In genomic region chr2:129197843-129198435, GRCm38 (mm10) we compare ENCODE assay signal across 8 mouse cellular contexts. TPM values are rescaled to one million over a fixed set of nuclear protein-coding genes. Genes with fewer than 3 reads are reported as not detected.
DNase-seq lines count a peak whose midpoint lies in the region; ATAC-seq and TF ChIP-seq lines count a peak whose summit lies in the region.

No protein-coding gene starts in this region.

- peaks cover 30% of the 10 kb centered on the region for H3K36me3 ChIP-seq in embryonic facial prominence, embryonic 10.5 days (replicated peaks)
- peaks cover 27% of the 10 kb centered on the region for H3K36me3 ChIP-seq in intestine, embryonic 14.5 days (ENCODE audit: control insufficient read depth, insufficient read depth, low read length)
- peaks cover 32% of the 10 kb centered on the region for H3K36me3 ChIP-seq in myocyte (ENCODE audit: control insufficient read depth, insufficient read depth)

- peak overlapping the region; percentile 97 for H3K27ac ChIP-seq in embryonic facial prominence, embryonic 10.5 days (replicated peaks)
- H3K27ac ChIP-seq in intestine, embryonic 14.5 days (ENCODE audit: low read depth), result peak overlapping the region; percentile 78

- H3K4me3 ChIP-seq in embryonic facial prominence, embryonic 10.5 days, result peak overlapping the region; percentile 87
- peak overlapping the region; percentile 67 for H3K4me3 ChIP-seq in intestine, embryonic 14.5 days (ENCODE audit: low read depth, low read length)
- peak overlapping the region; percentile 78 for H3K4me3 ChIP-seq in myocyte

- H3ac ChIP-seq in myocyte (ENCODE audit: control insufficient read depth, insufficient read length), result peak overlapping the region; percentile 62

- H3K9me3 ChIP-seq in embryonic facial prominence, embryonic 10.5 days, result no peaks in the 10 kb centered on the region
- no peaks in the 10 kb centered on the region for H3K9me3 ChIP-seq in intestine, embryonic 14.5 days (ENCODE audit: control insufficient read depth, low read length)

- H3K4me1 ChIP-seq in embryonic facial prominence, embryonic 10.5 days, result peaks cover 30% of the 10 kb centered on the region
- H3K4me1 ChIP-seq in intestine, embryonic 14.5 days (replicated peaks; ENCODE audit: control insufficient read depth, insufficient read depth, low read length), result peaks cover 17% of the 10 kb centered on the region

- peak; percentile 52 for DNase-seq in embryo, embryonic 10 days (ENCODE audit: low spot score)
- DNase-seq in embryo, embryonic 9.5 days (ENCODE audit: extremely low spot score), result no peak
- peak; percentile 72 for DNase-seq in 3T3-L1 (ENCODE audit: low read depth, low spot score)
- no peak for DNase-seq in embryonic facial prominence, embryonic 10.5 days (ENCODE audit: low spot score)
- DNase-seq in intestine, embryonic 14.5 days (ENCODE audit: low spot score), result no peak
- DNase-seq in right cerebral cortex, postnatal 14 days, result no peak
- DNase-seq in thymus, adult 18-20 months, result no peak

- peaks cover 38% of the 10 kb centered on the region for H3K79me2 ChIP-seq in myocyte (ENCODE audit: control insufficient read depth, insufficient read depth)

- H3K27me3 ChIP-seq in embryonic facial prominence, embryonic 10.5 days (replicated peaks; ENCODE audit: low read depth, poor library complexity, severe bottlenecking), result no peaks in the 10 kb centered on the region
- H3K27me3 ChIP-seq in intestine, embryonic 14.5 days (replicated peaks; ENCODE audit: control insufficient read depth, insufficient read depth, low read length), result no peaks in the 10 kb centered on the region
- H3K27me3 ChIP-seq in myocyte (ENCODE audit: control insufficient read depth, insufficient read depth, insufficient read length), result no peaks in the 10 kb centered on the region

- peak; percentile 77 for ATAC-seq in intestine, embryonic 14.5 days (replicated peaks; ENCODE audit: low FRiP score, low TSS enrichment, low read depth)

- no peak for TF ChIP-seq POLR2A in myocyte (IDR thresholded peaks at IDR 0.05; ENCODE audit: insufficient read length, low read depth)

- peak overlapping the region; percentile 92 for H3K4me2 ChIP-seq in intestine, embryonic 14.5 days (ENCODE audit: low read length)
- H3K4me2 ChIP-seq in myocyte (ENCODE audit: low read depth), result peak overlapping the region; percentile 68

- peak overlapping the region; percentile 86 for H3K9ac ChIP-seq in intestine, embryonic 14.5 days (ENCODE audit: low read length)

- WGBS in embryonic facial prominence, embryonic 10.5 days, result 2% methylated on average over 32 of the region's 32 CpGs
- WGBS in intestine, embryonic 14.5 days, result under 1% methylated on average over 32 of the region's 32 CpGs

TF ChIP-seq in myocyte, 11 proteins besides CTCF, POLR2A, EP300 and RAD21:
- TF ChIP-seq REST (IDR thresholded peaks at IDR 0.05; ENCODE audit: insufficient read depth, insufficient read length) (no peak), MAX (IDR thresholded peaks at IDR 0.05; ENCODE audit: low read depth) (no peak), E2F4 (IDR thresholded peaks at IDR 0.05; ENCODE audit: insufficient read depth) (no peak), MYOG (IDR thresholded peaks at IDR 0.05; ENCODE audit: control insufficient read depth in 1 of 3, insufficient read depth in 1 of 3, insufficient read length in 2 of 3, low read depth in 2 of 3) (no peak), USF1 (IDR thresholded peaks at IDR 0.05; ENCODE audit: low read depth) (no peak), SRF (IDR thresholded peaks at IDR 0.05; ENCODE audit: control insufficient read depth, insufficient read length, low read depth) (no peak), MYOD1 (IDR thresholded peaks at IDR 0.05; ENCODE audit: control insufficient read depth in 1 of 3, insufficient read length in 2 of 3, low read depth in 2 of 3) (peak in 1 of 3 experiments; percentile 29), CEBPB (IDR thresholded peaks at IDR 0.05; ENCODE audit: insufficient read depth, poor library complexity, severe bottlenecking) (no peak)
TF ChIP-seq in myocyte: peak in this region for 1.

RNA-seq across cellular contexts. Expression of gene Slc20a1, which starts 0.6 kb away (rescaled TPM):
- polyA plus RNA-seq in embryonic facial prominence, embryonic 10.5 days (2016; fragmentation: Nextera tagmentation; extraction: Ambion mirVana), result 50.4 and 52.8 TPM in 2 replicates
- 61.1 and 67.8 TPM in 2 replicates for polyA plus RNA-seq in intestine, embryonic 14.5 days (2014; fragmentation: Nextera tagmentation; extraction: Ambion mirVana)
- 41.7 TPM for polyA plus RNA-seq in myocyte (2012; fragmentation: generic; extraction: Trizol)

Comparison
In these comparisons a context has a peak if more than half of its experiments do, and no peak if none do; other contexts are left out.
1. DNase-seq: peak in embryo, embryonic 10 days (single experiment) and 3T3-L1 (single experiment); none in embryo, embryonic 9.5 days (single experiment), embryonic facial prominence, embryonic 10.5 days (single experiment), intestine, embryonic 14.5 days (single experiment), right cerebral cortex, postnatal 14 days (single experiment) and thymus, adult 18-20 months (0 of 2).
2. Peak in every context shown above with its lines, with median percentiles within 50 percentile points of each other: H3K4me3 ChIP-seq.